Mouse (Mus musculus) E14TG2a.4 (cell line): ENCODE measurements around the gene Pga5.

Experiments
- CTCF ChIP-seq: conservative IDR thresholded peaks from 2 replicates; pipeline ENCODE4 v1.5.1; 2014; ENCODE audit warnings: low read length
- NANOG ChIP-seq: IDR thresholded peaks from 2 replicates; pipeline ENCODE4 v1.6.1; 2014; ENCODE audit warnings: borderline replicate concordance, low read length, mixed read lengths

DNA sequence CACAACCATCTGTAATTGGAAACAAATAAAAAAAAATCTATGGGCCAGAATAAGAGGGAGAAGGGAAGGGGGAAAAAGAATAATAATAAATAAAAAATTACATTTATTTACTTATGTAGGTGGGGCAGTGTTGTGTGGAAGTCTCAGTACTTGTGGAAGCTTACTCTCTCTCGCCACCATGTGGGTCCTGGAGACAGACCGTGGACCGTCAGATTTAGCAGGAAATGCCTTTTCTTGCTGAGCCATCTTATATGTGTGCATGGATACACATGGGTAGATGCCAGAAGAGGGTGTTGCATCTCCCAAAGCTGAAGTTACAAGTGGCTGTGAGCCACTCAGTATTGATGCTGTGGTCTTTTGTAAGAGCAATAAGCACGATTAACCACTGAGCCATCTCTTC, 3.7 kb upstream of the Pga5 start:
- TF ChIP-seq CTCF, result no peak
- TF ChIP-seq NANOG, result no peak
